Mouse (Mus musculus) testis, adult 2 months (tissue): ENCODE results near the gene Acss1. TPM values are rescaled to one million over a fixed set of nuclear protein-coding genes. Genes with fewer than 3 reads are reported as not detected.
A peak's percentile ranks its signal among the peaks of the same experiment; 100 is the strongest.

Experiments
- H3K27ac ChIP-seq: fragments of 200-500 bp; 2 replicates; pipeline ENCODE4 v1.5.1; 2012; ENCODE audit warnings: low read depth, low read length; ENCODE audit not compliant: control insufficient read depth, insufficient read depth
- H3K27me3 ChIP-seq: fragments of 200-500 bp; 2 replicates; pipeline ENCODE4 v1.6.1; 2012; ENCODE audit warnings: mild to moderate bottlenecking, low read length, moderate library complexity; ENCODE audit not compliant: control insufficient read depth, insufficient read depth
- H3K36me3 ChIP-seq: fragments of 200-500 bp; 2 replicates; pipeline ENCODE4 v1.6.1; 2012; ENCODE audit warnings: mild to moderate bottlenecking, low read length; ENCODE audit not compliant: control insufficient read depth, insufficient read depth
- H3K4me1 ChIP-seq: fragments of 200-500 bp; 2 replicates; pipeline ENCODE4 v1.6.1; 2012; ENCODE audit warnings: low read length; ENCODE audit not compliant: control insufficient read depth, insufficient read depth
- H3K4me3 ChIP-seq: fragments of 200-500 bp; 2 replicates; pipeline ENCODE4 v1.5.1; 2012; ENCODE audit warnings: low read depth, mild to moderate bottlenecking, low read length, moderate library complexity, mixed read lengths; ENCODE audit not compliant: control insufficient read depth
- CTCF ChIP-seq: fragments of 200-500 bp; IDR thresholded peaks from 2 replicates; pipeline ENCODE4 v1.5.1; 2012; ENCODE audit warnings: low read depth, mild to moderate bottlenecking, inconsistent platforms, low read length, moderate library complexity; ENCODE audit not compliant: control insufficient read depth, insufficient read depth, insufficient replicate concordance
- POLR2A ChIP-seq: fragments of 200-500 bp; IDR thresholded peaks from 2 replicates; pipeline ENCODE4 v1.6.1; 2012; ENCODE audit warnings: low read depth, mild to moderate bottlenecking, inconsistent platforms, low read length, moderate library complexity; ENCODE audit not compliant: control insufficient read depth
- polyA plus RNA-seq: library from polyadenylated mRNA; depleted of rRNA; stranded (reverse); fragments of >200 nt; gene quantifications from 2 replicates; pipeline ENCODE4 v1.2.3, GENCODE M21; 2012

Gene Acss1
- polyA plus RNA-seq, 1 experiment, result 14.6 TPM

- no peaks in the 10 kb centered on the region for H3K27me3 ChIP-seq
- no peak overlapping the region for H3K4me3 ChIP-seq
- no peaks in the 10 kb centered on the region for H3K36me3 ChIP-seq
- H3K27ac ChIP-seq, result no peak overlapping the region
- H3K4me1 ChIP-seq, result peaks cover 3% of the 10 kb centered on the region
- TF ChIP-seq CTCF (no peak), POLR2A (no peak)
Observed at GRCm38 (mm10) chr2:150665534-150666451, 2.5 kb downstream of the Acss1 start.

DNA sequence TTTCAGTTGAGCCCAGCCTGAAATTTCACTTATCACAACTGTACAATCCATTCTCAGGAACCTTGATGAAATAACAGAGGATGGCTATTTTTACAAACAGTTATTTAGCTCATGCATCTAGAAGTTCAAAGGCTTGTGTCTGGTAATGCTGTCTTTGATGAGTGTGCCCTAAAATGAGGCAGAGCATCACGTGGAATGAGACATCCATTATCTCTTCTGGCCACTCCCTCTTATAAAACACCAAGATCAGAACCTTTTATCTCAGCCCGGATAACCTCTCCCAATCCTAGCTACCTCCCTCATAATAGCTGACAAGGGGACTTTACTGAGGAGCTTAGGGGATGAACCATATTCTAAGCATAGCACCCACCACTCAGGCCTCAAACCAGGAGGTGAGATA is 3.3 kb downstream of the Acss1 start:
- no peaks in the 10 kb centered on the region for H3K36me3 ChIP-seq
- no peaks in the 10 kb centered on the region for H3K27me3 ChIP-seq
- H3K4me1 ChIP-seq, result peaks cover 3% of the 10 kb centered on the region
- TF ChIP-seq POLR2A (no peak), CTCF (no peak)
- no peak overlapping the region for H3K4me3 ChIP-seq
- H3K27ac ChIP-seq, result no peak overlapping the region

DNA sequence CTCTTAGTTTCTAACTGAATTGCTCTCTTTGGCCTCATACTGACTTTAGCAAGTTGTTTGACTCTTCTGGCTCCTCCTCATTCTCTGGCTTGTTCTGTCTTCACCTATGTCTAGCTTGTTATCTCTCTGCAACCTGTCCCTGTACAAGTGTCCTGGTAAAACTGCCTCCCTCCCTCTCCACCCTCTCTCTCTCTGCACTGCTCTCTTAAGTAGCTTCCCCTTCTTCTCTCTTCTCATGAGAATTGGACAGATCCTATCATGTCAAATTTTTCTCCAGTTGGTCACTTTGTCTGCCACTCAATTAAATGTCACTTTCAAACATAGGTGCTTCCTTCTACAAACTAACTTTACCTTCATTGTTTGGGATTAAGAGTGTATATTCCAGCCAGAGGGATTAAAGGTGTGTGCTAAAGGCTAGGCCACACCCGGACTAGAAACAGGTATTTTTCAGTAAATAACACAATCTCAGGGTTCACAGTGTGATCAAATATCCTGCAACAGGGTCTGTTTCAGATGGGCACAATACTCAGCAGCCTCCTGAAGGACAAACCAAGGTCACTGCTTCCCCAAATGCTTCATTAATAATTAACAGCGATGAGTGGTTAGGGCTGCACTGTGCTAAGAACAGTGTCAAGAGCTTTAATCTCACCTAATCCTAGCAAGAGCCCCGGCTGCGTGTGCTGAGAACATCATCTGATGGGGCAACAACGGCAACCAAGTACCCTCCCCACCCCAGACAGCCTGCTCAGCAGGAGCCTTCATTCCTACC is 4.0 kb downstream of the Acss1 start:
- no peak overlapping the region for H3K4me3 ChIP-seq
- no peak overlapping the region for H3K27ac ChIP-seq
- TF ChIP-seq POLR2A (no peak), CTCF (no peak)
- no peaks in the 10 kb centered on the region for H3K27me3 ChIP-seq
- H3K36me3 ChIP-seq, result no peaks in the 10 kb centered on the region
- H3K4me1 ChIP-seq, result peaks cover 3% of the 10 kb centered on the region

- no peaks in the 10 kb centered on the region for H3K27me3 ChIP-seq
- H3K4me1 ChIP-seq, result peaks cover 3% of the 10 kb centered on the region
- H3K4me3 ChIP-seq, result no peak overlapping the region
- no peak overlapping the region for H3K27ac ChIP-seq
- no peaks in the 10 kb centered on the region for H3K36me3 ChIP-seq
- TF ChIP-seq CTCF (no peak), POLR2A (no peak)
Observed at GRCm38 (mm10) chr2:150663255-150663654, 5.0 kb downstream of the Acss1 start.

DNA sequence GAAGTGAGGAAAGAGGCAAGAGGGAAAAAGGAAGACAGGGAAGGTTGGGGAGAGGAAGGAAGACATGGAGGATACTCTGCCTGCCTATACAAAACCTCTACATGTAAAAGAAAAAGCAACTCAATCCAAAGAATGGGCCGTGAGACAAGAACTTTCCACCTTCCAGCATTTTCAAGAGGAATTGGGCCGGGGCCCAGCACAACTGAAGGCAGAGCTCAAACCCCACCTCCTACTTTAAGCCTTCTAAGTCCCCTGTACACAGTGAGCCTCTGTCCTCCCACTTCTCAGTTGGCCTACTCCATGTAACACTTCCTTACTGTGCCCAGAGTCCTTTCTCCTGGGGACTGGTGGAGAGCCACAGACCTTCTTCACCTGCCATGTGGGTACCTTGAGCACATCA is 6.3 kb downstream of the Acss1 start:
- Histone ChIP-seq H3K27ac (no peak overlapping the region), H3K4me3 (peak overlapping the region; percentile 44; the same call in 1 of the 2 replicates), H3K27me3 (no peaks in the 10 kb centered on the region), H3K36me3 (no peaks in the 10 kb centered on the region), H3K4me1 (peaks cover 3% of the 10 kb centered on the region)
- TF ChIP-seq CTCF (no peak), POLR2A (no peak)

GRCm38 (mm10) chr2:150660668-150661451 is 7.4 kb downstream of the Acss1 start:
- no peak for TF ChIP-seq POLR2A
- H3K27ac ChIP-seq, result no peak overlapping the region
- no peaks in the 10 kb centered on the region for H3K36me3 ChIP-seq
- H3K4me3 ChIP-seq, result no peak overlapping the region
- H3K27me3 ChIP-seq, result no peaks in the 10 kb centered on the region
- H3K4me1 ChIP-seq, result no peaks in the 10 kb centered on the region; the same call in 1 of the 2 replicates

- TF ChIP-seq CTCF (no peak), POLR2A (no peak)
- no peaks in the 10 kb centered on the region for H3K36me3 ChIP-seq
- no peaks in the 10 kb centered on the region for H3K27me3 ChIP-seq
- no peaks in the 10 kb centered on the region; the same call in 1 of the 2 replicates for H3K4me1 ChIP-seq
- no peak overlapping the region for H3K27ac ChIP-seq
- no peak overlapping the region for H3K4me3 ChIP-seq
Observed at GRCm38 (mm10) chr2:150660049-150660448, 8.3 kb downstream of the Acss1 start.
